Mouse (Mus musculus): ENCODE measurements around the gene Ern1.
A peak's percentile ranks its signal among the peaks of the same experiment; 100 is the strongest.

- TF ChIP-seq POLR2A (IDR thresholded peaks at IDR 0.05; ENCODE audit: control insufficient read depth, extremely low read depth, insufficient read depth, low read length, poor library complexity) (no peak), CTCF (IDR thresholded peaks at IDR 0.05; ENCODE audit: borderline replicate concordance, control insufficient read depth, extremely low read depth, insufficient read depth, low read length, poor library complexity) (peak; percentile 79; the same call in 1 of the 2 replicates)
These were observed 128.3 kb downstream of the Ern1 start for GRCm38 (mm10) chr11:106359350-106359749.

All from thymus, adult 2 months (tissue).